Mouse (Mus musculus) CD4-positive naive resting alpha-beta T cell, adult 57 days (primary cell): ENCODE data around the gene Zfp935. TPM values are rescaled to one million over a fixed set of nuclear protein-coding genes. Genes with fewer than 3 reads are reported as not detected.

Source experiments
- total RNA-seq: library from RNA; stranded (reverse); gene quantifications from one replicate; pipeline ENCODE4 v1.2.4, GENCODE M21; 2023

Gene Zfp935
- total RNA-seq: not detected

DNA sequence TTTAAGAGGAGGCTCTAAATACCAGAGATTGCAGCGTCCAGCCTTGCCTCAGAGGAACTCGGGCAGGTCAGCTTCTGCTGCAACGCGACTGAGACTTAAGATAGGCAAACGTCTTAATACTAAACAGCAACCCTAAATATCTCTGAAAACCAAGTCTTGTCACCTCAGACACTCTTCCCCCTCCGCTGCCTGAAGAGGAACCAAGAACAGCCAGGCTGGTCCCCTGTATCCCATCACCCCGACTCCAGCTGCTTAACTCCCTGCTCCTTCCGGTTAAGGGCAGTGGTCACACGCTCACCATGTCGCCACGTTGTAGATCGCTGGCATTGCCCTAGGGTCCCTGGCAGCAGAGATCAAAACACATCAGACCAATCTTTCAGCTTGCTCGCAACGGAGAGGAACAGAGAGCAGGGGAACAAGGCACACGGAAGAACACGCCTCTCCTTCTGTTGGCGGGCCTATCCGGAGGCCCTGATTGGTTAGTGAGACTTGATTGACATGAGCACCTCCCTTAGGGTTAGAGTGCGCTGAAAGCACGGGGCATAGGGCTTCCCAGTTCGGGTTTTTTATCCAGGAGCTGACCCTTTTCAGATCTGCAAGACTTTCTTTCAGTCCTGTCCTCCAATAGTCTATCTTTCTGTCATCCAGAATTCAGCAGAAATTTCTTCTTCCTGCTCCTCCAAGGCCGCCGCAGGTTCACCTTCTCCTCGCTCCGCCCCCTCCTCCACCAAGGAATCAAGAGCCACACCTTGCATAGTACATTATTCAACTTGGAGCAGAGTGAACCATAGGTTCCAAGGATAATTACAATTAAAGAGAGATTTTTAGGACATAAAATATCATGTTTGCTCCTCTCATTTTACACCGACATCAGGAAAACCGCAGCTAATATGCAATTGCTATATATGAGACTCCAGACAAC is at the start of gene Zfp935:
Gene Zfp935, minus strand, starts transcription at position 323 of the 922 bp plus-strand sequence.

DNA sequence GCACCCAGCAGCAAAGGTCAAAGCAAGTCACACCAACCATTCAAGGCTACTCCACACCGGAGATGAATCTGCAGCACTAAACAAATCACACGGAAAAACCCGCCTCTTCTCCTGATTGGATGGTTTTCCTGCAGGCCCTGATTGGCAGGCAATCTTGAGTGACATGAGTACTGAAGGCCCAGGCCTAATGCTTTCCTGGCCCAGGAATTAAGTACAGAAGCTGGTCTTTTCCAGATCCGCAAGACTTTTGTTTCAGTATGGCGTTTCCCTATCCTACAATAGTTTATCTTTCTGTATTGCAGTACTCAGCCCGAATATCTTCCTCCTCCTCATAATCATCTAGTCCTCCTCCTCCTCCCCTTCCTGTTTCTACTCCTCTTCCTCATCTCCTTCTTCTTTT is 12.8 kb upstream of the Zfp935 start, which contains the start of gene Zfp934:
Gene Zfp934, minus strand, starts transcription at position 101 of the 400 bp plus-strand sequence.

DNA sequence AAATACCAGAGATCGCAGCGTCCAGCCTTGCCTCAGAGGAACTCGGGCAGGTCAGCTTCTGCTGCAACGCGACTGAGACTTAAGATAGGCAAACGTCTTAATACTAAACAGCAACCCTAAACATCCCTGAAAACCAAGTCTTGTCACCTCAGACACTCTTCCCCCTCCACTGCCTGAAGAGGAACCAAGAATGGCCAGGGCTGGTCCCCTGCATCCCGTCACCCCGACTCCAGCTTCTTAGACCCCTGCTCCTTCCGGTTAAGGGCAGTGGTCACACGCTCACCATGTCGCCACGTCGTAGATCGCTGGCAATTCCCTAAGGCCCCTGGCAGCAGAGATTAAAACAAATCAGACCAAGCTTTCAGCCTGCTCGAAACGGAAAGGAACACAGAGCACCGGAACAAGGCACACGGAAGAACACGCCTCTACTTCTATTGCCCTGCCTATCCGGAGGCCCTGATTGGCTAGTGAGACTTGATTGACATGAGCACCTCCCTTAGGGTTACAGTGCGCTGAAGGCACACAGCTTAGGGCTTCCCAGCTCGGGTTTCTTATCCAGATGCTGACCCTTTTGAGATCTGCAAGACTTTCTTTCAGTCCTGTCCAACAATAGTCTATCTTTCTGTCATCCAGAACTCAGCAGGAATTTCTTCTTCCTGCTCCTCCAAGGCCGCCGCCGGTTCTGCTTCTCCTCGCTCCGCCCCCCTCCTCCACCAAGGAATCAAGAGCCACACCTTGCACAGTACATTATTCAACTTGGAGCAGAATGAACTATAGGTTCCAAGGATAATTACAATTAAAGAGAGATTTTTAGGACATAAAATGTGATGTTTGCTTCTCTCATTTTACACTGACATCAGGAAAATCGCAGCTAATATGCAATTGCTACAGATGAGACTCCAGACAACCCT is 91.6 kb downstream of the Zfp935 start, which contains the start of gene Gm49359:
Gene Gm49359, minus strand, starts transcription at position 409 of the 911 bp plus-strand sequence.

Other genes with a start within 250 kb of the Zfp935 start
- gene Gm3604, start 175.3 kb downstream of the Zfp935 start, total RNA-seq: 0.59 TPM
- gene Gm49359, start 91.7 kb downstream of the Zfp935 start, total RNA-seq: 12.2 TPM
- 22.0 TPM for gene Zfp934, start 12.7 kb upstream of the Zfp935 start, total RNA-seq
- gene 6720489N17Rik, start 65.7 kb upstream of the Zfp935 start, total RNA-seq: 1.9 TPM
- 8.9 TPM for gene Platr25, start 202.2 kb upstream of the Zfp935 start, total RNA-seq
- 2.5 TPM for gene Gm5141, start 227.3 kb upstream of the Zfp935 start, total RNA-seq